Mouse (Mus musculus) Patski (cell line): ENCODE data around the gene Ccdc51. TPM values are rescaled to one million over a fixed set of nuclear protein-coding genes. Genes with fewer than 3 reads are reported as not detected.

Experiments
- ATAC-seq: fragments of 100-300 bp; one replicate; pipeline ENCODE4 v1.8.0; 2021
- CTCF ChIA-PET: fragments of 350-600 bp; sonication (Branson Sonifier 250); formaldehyde crosslinking; loops from one replicate; lab custom pipeline; 2022; ENCODE audit warnings: inconsistent platforms; lab: Charles Lee
- POLR2A ChIA-PET: fragments of 350-600 bp; sonication (Branson Sonifier 250); formaldehyde crosslinking; loops from one replicate; lab custom pipeline; 2022; ENCODE audit warnings: antibody characterized with exemption, inconsistent platforms; lab: Charles Lee
- DNase-seq: peaks from one replicate; pipeline ENCODE4 v3.0.0-alpha.2; 2011; ENCODE audit warnings: low read depth, low spot score
- H3K27me3 ChIP-seq: fragments of 371-371 bp; one replicate; pipeline ENCODE4 v1.5.1; 2021
- CTCF ChIP-seq: fragments of 100-300 bp; IDR thresholded peaks from one replicate; pipeline ENCODE4 v1.5.1; 2021
- in situ Hi-C: fragments of 300-500 bp; cut with MboI; formaldehyde crosslinking; loops from 3 replicates; pipeline ENCODE4 v1.11.1; 2018; ENCODE audit warnings: low pct_unique_long_range_greater_than_20kb, mixed read lengths
- polyA plus RNA-seq: library from polyadenylated mRNA; unstranded; gene quantifications from one replicate; pipeline ENCODE4 v1.2.3, GENCODE M21; 2021

The Ccdc51 gene
- polyA plus RNA-seq, 1 experiment from 2014 or later = 8.4 TPM

DNA sequence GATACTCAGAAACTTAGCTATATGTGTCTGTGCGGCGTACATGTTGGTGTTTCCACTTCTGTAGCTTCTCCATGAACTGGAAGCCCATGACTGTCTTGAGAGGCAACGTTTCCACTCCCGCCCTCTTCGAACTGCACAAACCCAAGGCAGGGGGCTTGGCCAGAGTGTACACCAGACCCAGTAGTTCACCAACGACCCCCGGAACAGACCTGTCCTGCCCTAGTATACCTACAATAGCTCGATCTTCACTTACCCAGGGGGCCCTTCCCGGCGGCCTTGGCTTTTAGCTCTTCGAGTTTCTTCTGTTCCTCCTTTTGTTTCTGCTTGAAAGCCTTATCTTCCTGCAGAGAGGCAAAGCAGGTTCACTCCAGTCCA is 557 bp upstream of the Ccdc51 start:
- ATAC-seq = no peak
- ChIA-PET POLR2A (interaction anchor here (0.6 to 1.7 kb wide), 4 partner anchors 8 to 40 kb away, joined by 3 to 5 read pairs (median 3); partner anchors contain the start of gene Atrip), CTCF (interaction anchor here (2.9 kb wide), 1 partner anchor 13 kb away, joined by 6 read pairs; no protein-coding TSS in a partner anchor)
- no peaks in the 10 kb centered on the region for H3K27me3 ChIP-seq
- in situ Hi-C loops = no loop called here
- no peak for TF ChIP-seq CTCF
- no peak for DNase-seq

DNA sequence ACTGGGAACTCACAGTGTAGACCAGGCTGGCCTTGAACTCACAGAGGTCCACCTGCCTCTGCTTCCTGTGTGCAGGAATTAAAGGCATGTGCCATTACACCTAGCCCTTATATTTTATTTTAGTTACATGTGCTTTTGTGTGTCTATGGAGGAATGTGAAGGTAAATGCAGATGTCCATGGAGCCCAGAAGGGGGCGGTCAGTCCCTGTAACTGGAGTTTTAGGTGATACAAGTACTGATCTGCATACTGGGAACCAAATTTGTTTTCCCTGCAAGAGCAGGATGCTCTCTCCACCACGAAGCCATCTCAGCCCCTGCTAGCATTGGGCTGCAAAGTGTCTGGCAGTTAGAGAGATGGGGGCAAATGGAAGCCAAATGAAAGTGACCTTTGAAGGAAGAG is 2.6 kb downstream of the Ccdc51 start:
- ATAC-seq = no peak
- POLR2A ChIA-PET = interaction anchor here (0.6 kb wide), 1 partner anchor 48 kb away, joined by 3 read pairs; no protein-coding TSS in a partner anchor
- in situ Hi-C loops = loop anchor here (5.0 kb wide), 1 partner anchor 37 kb away; no protein-coding TSS in a partner anchor
- no peaks in the 10 kb centered on the region for H3K27me3 ChIP-seq
- peak; percentile 68 for TF ChIP-seq CTCF
- no peak for DNase-seq
- CTCF ChIA-PET = no interaction called here

DNA sequence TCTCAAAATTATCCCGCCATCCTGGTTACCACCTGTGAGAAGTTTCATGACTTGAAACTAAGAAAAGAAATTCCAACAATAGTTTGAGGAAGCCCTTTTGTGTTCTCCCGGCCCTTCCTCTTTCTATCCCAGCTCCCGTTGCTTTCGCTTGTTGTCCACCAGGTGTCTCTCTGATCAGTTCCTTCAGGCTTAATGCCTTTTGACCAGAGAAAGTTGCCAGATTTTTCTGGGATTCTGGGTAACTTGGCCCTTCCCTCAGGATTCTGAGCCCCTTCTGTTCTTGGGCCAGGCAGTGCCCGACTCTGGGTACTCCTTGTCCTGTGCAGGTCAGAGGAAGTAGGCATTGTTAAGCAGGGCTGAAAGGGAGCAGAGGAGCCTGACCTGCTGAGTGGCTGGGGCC is 5.7 kb downstream of the Ccdc51 start:
- ATAC-seq = no peak
- ChIA-PET POLR2A (interaction anchor here (1.3 kb wide), 1 partner anchor 9 kb away, joined by 3 read pairs; no protein-coding TSS in a partner anchor), CTCF (interaction anchor here (0.7 to 7.6 kb wide), 8 partner anchors 9 to 34 kb away, joined by 3 to 77 read pairs (median 6); partner anchors contain the start of gene Atrip)
- TF ChIP-seq CTCF = no peak
- no peak for DNase-seq
- in situ Hi-C loops = loop anchor here (5.0 kb wide), 1 partner anchor 34 kb away; no protein-coding TSS in a partner anchor
- H3K27me3 ChIP-seq = no peaks in the 10 kb centered on the region

DNA sequence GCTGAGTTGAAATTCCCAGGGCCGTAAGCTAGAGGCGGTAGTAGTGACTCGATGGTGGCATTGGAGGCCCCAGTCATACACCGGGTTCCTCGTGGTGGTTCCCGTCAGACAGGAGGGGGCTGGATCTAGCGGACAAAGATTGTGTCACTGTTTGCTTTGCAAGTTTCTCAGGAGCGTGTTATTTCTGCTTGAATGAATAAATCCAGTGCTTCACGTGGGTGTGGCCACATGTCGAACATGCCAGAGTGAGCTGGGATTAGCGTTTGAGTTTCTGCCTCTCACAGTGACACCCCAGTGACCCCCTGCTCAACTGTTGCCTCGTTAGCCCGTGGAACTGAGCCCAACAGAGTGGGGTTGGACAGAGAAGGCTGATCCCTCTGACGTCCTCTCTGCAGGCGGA is 8.2 kb downstream of the Ccdc51 start:
- no peak for ATAC-seq
- peaks cover under 1% of the 10 kb centered on the region for H3K27me3 ChIP-seq
- POLR2A ChIA-PET = interaction anchor here (1.1 kb wide), 1 partner anchor 9 kb away, joined by 3 read pairs; no protein-coding TSS in a partner anchor
- CTCF ChIA-PET = interaction anchor here (7.6 kb wide), 1 partner anchor 31 kb away, joined by 77 read pairs; no protein-coding TSS in a partner anchor
- no peak for TF ChIP-seq CTCF
- in situ Hi-C loops = no loop called here
- no peak for DNase-seq

DNA sequence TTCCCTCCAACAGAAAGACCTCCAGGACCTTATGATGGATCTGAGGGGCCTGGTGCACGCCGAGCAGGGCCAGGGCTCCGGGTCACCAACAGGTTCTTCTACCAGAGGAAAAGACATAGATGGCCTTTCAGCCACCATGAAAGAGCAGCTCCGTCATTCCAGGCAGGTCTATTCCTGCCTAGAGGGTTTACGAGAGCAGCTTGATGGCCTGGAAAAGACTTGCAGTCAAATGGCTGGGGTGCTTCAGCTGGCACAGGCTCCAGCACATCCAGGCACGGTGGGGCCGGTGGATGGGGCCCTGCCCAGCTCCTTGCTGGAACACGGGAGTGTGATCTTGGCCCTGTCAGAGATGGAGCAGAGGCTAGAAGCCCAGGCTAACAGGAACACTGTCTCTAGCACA is 9.5 kb downstream of the Ccdc51 start:
- no peak for ATAC-seq
- no peak for TF ChIP-seq CTCF
- ChIA-PET POLR2A (no interaction called here), CTCF (interaction anchor here (7.6 kb wide), 1 partner anchor 30 kb away, joined by 77 read pairs; no protein-coding TSS in a partner anchor)
- DNase-seq = no peak
- in situ Hi-C loops = no loop called here
- peaks cover 12% of the 10 kb centered on the region for H3K27me3 ChIP-seq

DNA sequence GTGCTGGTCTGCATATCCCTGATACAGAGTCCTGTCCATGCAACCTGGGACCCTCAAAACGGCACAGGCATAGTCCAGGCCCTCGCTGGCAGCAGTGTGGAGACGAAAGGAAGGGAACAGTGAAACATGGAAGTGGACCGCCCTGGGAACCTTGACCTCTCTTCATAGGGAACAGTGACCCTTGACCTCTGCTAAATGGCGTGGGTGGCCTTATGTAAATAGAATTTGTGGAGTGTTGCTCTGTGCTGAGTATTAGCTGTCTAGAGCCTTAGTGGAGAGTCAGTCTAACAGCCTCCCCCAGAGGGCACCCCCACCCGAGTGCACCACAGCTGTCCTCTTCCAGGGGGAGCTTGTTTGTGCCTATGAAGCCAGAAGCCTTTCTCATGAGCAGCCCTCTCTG is 10.5 kb downstream of the Ccdc51 start:
- ChIA-PET POLR2A (no interaction called here), CTCF (interaction anchor here (7.6 kb wide), 1 partner anchor 29 kb away, joined by 77 read pairs; no protein-coding TSS in a partner anchor)
- no peak for TF ChIP-seq CTCF
- no peak for DNase-seq
- H3K27me3 ChIP-seq = peaks cover 13% of the 10 kb centered on the region
- ATAC-seq = no peak
- in situ Hi-C loops = no loop called here

DNA sequence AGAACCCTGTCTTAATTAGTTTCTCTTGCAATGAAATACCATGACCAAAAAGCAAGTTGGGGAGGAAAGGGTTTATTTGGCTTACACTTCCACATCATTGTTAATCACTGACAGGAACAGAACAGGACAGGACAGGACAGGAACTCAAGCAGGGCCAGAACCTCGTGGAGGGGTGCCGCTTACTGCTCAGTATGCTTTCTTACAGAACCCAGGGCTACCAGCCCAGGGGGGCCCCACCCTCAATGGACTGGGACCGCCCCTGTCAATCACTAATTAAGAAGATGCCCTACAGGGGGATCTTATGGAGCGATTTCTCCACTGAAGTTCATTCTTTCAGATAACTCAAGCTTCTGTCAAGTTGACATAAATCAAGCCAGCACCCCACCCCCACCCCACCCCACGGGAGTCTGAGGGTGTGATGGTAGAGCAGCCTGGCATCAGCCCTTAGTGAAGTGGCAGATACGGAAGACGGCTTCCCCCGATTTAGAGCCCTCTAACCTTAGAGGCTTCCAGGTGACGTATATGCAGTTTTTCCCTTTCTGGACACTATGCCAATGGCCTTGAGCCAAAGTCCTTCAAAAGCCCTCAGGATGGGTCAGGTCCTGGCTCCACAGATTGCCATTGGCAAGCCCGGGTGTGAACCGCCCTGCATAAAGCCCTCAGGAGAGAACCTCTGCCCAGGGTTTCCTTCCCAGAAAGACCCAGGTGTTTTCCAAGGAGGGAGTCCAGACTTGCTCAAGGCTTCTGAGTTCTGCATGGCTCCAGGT is 11.7 kb downstream of the Ccdc51 start:
- TF ChIP-seq CTCF = no peak
- ChIA-PET CTCF (no interaction called here), POLR2A (no interaction called here)
- ATAC-seq = no peak
- peaks cover 15% of the 10 kb centered on the region for H3K27me3 ChIP-seq
- no peak for DNase-seq
- in situ Hi-C loops = no loop called here

DNA sequence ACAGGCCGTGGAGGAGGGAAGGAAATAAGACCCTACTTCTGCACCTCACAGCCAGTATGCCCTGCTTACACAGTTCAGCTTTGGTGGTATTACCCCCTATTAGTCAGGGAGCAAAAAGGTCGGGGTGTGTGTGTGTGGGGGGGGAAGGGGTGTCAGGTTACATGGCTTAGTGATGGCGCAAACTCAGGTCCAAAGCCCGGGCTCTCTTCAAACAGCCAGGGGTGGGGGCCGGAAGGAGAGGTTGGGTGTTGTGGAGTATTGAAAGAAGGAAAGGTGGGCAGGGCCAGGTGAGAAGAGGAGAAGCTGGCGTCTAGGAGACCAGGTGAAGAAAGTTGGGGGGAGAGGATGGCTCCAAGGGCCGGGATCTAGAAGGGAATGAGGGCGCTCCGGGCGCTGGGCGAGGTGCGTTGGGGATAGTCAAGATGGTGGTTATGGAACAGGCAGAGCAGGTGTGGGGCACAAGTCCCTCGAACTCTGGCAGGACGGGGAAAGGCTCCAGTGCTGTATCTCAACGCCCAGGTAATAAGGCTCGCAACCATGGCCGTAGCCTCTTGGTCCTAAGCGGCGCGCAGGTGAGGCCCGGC is 12.4 kb downstream of the Ccdc51 start:
- ATAC-seq (no peak), DNase-seq (no peak)
- in situ Hi-C loops = no loop called here
- no peak for TF ChIP-seq CTCF
- H3K27me3 ChIP-seq = peaks cover 22% of the 10 kb centered on the region
- ChIA-PET POLR2A (no interaction called here), CTCF (no interaction called here)

DNA sequence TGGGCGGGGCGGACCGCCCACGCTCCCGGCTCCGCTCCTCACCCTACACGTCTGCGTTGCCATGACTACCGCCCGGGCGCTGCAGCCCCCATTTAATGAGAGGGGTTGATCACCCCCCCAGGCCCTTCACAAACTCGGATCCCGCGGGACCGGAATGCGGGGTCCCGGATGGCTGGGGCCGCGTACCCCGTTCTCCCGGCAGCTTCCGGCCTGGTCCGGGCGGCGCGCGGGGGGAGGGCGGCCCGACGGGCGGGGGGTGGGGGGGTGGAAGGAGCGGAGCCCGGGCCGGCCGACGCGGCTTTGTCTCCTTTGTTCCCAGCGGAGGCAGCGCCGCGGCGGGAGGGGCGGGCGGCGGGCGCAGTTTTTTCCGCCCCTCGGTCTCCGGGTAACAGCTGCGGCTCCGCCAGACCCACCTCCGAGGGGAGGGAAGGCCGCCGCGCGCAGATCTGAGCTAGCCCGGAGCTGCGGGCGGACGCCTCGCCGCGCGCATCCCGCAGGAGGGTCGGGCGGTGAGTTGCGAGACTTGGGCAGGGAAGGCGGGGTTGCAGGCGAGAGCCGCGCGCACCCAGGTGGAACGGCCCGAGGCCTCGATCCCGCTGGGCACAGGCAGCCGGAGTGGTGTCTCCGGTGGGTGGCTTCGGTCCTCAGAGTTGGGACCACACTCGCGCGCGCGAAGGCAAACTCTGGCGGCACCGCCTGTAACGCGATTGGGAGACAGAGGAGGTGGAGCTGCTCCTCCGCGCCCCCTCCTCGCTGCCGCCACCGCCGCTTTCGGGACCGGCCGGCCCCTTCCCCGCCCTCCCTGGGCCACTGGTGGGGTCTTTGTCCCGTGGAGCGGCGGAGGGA is 13.1 kb downstream of the Ccdc51 start, which contains the start of gene Plxnb1:
Gene Plxnb1, plus strand, starts transcription at position 253 of the 846 bp plus-strand sequence.
- ATAC-seq (peak; percentile 11), DNase-seq (no peak)
- ChIA-PET CTCF (no interaction called here), POLR2A (no interaction called here)
- no peak for TF ChIP-seq CTCF
- in situ Hi-C loops = no loop called here
- H3K27me3 ChIP-seq = peaks cover 29% of the 10 kb centered on the region

DNA sequence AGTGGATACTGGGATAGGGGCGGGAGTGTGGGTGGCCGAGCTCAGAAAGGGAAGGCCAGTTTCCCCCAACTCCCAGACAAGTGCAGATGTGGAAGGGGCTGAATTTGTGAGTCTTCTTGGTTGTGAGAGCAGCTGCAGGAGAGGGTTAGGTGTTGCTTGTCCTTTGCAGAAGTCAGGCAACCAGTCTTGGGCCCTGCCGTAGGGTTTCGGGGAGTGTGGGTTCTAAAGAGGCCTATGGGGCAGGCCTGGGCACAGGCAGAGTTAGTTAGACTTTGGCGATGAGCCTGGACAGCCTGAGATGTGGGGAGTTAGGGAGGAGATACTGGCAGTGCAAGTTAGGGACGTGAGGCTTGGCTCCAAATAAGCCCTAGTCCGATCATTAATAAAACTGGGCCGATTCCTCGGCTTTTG is 14.0 kb downstream of the Ccdc51 start:
- CTCF ChIA-PET = no interaction called here
- in situ Hi-C loops = no loop called here
- H3K27me3 ChIP-seq = peaks cover 36% of the 10 kb centered on the region
- no peak for ATAC-seq
- no peak for TF ChIP-seq CTCF
- no peak for DNase-seq
- POLR2A ChIA-PET = interaction anchor here (1.1 kb wide), 1 partner anchor 8 kb away, joined by 3 read pairs; no protein-coding TSS in a partner anchor
